Mouse (Mus musculus) brain, embryonic 14.5 days (tissue): ENCODE results near the gene Zfp68.

Source experiments
- CTCF ChIP-seq: fragments of 200-500 bp; IDR thresholded peaks from 2 replicates; pipeline ENCODE4 v1.5.1; 2012; ENCODE audit warnings: inconsistent platforms, mild to moderate bottlenecking, moderate library complexity, borderline replicate concordance; ENCODE audit not compliant: insufficient read depth, insufficient read length; ENCODE audit errors: extremely low read depth
- POLR2A ChIP-seq: fragments of 200-500 bp; IDR thresholded peaks from 2 replicates; pipeline ENCODE4 v1.6.1; 2012; ENCODE audit warnings: mild to moderate bottlenecking, inconsistent platforms, borderline replicate concordance; ENCODE audit not compliant: poor library complexity, insufficient read depth, insufficient read length, severe bottlenecking; ENCODE audit errors: extremely low read depth

- TF ChIP-seq POLR2A (no peak), CTCF (no peak)
Measured at GRCm38 (mm10) chr5:138636486-138636885, 16.9 kb upstream of the Zfp68 start.
